Mouse (Mus musculus) spleen, adult 2 months (tissue): Measurements from ENCODE around the gene Slc6a6.

Experiments
- CTCF ChIP-seq: fragments of 200-500 bp; IDR thresholded peaks from 2 replicates; pipeline ENCODE4 v1.5.1; 2011; ENCODE audit warnings: mild to moderate bottlenecking, inconsistent platforms; ENCODE audit not compliant: insufficient read depth, insufficient read length, insufficient replicate concordance; ENCODE audit errors: extremely low read depth
- POLR2A ChIP-seq: fragments of 200-500 bp; IDR thresholded peaks from 2 replicates; pipeline ENCODE4 v1.6.1; 2011; ENCODE audit warnings: low read depth, low read length, inconsistent platforms

DNA sequence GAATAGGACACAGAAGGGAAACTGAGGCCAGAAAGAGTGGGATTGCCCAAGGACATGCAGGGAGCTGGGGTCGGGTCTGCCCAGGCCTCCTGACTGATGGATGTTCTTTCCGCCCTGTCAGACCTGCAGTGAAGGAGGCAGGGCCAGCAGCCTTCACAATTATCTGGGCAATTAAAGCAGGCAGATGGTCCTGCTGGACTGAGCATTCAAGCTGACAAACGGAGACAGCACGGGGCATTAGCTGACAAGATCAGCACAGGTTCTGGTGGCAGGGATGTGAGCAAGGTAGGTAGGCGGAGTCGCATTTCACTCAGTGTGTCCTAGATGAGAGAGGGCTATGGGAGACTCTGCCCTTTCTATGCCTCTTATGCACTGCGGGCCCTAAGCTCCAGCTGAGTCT, 120.3 kb downstream of the Slc6a6 start:
- TF ChIP-seq POLR2A = no peak
- no peak for TF ChIP-seq CTCF
